11 mouse cellular contexts compared by ENCODE assay signal in the genomic region with DNA sequence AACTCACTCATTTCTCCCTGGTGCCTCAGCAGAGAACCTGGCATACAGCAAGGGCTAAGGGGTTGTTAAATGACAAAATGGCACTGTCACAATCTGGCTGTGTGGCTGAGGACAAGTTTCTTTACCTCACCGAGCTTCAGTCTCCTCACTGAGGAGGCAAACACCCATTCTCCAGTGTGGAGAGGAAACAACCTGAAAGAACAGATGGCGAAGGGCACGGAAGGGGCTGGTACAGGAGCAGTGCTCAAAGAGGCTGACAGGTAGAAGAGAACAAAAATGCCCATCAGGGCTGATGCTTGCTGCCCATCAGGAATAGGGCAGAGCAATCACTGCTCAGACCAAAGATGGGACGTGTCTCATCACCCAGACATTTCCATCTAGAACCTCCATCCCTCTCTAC.
"Had no signal": no experiment of that assay in that cellular context is flagged by ENCODE, and none has a peak within 500 bp of the region (broad histone marks: within the 10 kb centered on the region; RNA-seq: fewer than 3 reads in every experiment).

No protein-coding gene starts in this region.

- H3K4me3 ChIP-seq: left cerebral cortex, adult 2 months; limb, embryonic 10.5 days; liver, embryonic 15.5 days had no signal

- H3K27ac ChIP-seq: left cerebral cortex, adult 2 months; limb, embryonic 10.5 days; liver, embryonic 15.5 days; stomach, postnatal 0 days had no signal

- DNase-seq: kidney, adult 8-10 months; kidney, postnatal 25 days; lung, adult 2 months; lung, postnatal 36 days; thymus, postnatal 4 days had no signal

- ATAC-seq: lung, postnatal 0 days had no signal

- H3K9me3 ChIP-seq: limb, embryonic 10.5 days; liver, embryonic 15.5 days had no signal

- H3K27me3 ChIP-seq: liver, embryonic 15.5 days had no signal

- H3K9ac ChIP-seq: liver, embryonic 15.5 days had no signal

- H3K36me3 ChIP-seq: liver, embryonic 15.5 days had no signal

- H3K4me2 ChIP-seq: liver, embryonic 11.5 days; liver, embryonic 15.5 days had no signal
